Mouse (Mus musculus): ENCODE measurements around the gene Coq7.

DNA sequence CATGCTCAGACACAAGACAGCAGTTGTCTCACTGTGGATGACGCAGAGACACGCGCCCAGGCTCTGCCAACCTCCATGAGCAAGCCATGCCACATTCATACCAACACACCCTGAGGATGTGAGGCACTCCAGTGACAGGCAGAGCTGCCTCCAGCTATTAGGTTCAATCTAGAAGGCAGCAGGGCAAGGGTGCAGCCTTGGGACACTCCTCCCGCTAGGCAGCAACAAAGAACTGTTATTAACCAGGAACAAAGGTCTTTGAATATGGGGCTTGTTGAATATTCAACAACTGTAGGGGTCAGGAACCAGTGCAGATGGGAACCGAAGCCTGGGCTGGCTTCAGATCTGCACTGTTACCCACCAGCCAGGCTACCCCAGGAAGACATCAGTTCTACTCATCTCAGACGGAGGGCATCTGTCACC is 36.0 kb upstream of the Coq7 start:
- no peak for TF ChIP-seq CTCF (IDR thresholded peaks at IDR 0.05; ENCODE audit: control insufficient read depth, insufficient read depth, low read length)
- no peak for TF ChIP-seq POLR2A (IDR thresholded peaks at IDR 0.05; ENCODE audit: borderline replicate concordance, control insufficient read depth, low read depth, low read length)

Measured in bone marrow, adult 2 months (tissue).